Mouse (Mus musculus) right cerebral cortex, postnatal 10 days (tissue): Measurements from ENCODE around the gene Invs.

ENCODE experiments used
- DNase-seq, 2 experiments: peaks; one replicate each; pipeline ENCODE4 v3.0.0; 2021; ENCODE audit warnings: low spot score in 2 of 2

Gene Invs

GRCm38 (mm10) chr4:48279498-48280134 is at the start of gene Invs, which contains the start of gene Erp44:
Gene Invs, plus strand, starts transcription at chr4:48279760.
Gene Erp44, minus strand, starts transcription at chr4:48279558.
- peak; percentile 97 to 98 for DNase-seq

- DNase-seq, result no peak
Measured at GRCm38 (mm10) chr4:48236721-48237120, 42.8 kb upstream of the Invs start.

DNA sequence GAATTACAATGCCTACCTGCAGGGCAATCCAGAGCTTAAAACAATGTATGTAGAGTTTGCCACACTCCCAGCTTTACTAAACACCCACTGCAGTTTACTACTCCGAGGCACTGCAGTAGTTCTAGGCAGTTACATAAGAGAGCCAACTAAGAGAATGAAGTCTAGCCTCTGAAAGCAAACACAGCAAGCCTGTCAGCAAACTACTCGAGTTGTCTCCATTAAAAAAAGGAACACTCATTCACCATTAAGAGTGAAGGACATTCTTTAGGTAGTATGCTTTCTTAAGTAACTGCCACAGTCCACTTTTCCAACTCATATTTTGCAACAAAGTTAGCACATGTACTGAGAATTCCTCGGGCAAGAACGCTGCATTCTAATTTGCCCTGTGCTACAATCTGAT is 40.5 kb upstream of the Invs start:
- no peak for DNase-seq

DNA sequence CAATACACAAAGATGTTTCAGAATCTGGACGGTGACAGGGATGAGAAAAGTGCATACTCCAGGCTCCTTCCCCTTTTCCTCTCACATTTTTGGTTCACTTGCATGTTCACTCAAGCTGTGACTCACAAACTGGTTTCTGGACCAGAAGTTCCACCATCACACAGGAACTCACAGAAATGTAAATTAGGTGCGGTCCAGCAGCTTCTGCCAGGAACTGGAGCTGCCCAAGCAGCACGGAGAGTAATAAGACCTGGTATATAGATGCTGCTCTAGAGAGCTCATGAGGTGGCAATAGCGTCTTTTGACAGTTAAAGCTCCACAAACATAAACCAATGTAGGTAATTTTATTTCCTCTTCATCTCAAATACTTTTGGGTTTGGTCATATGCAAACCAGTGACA is 37.1 kb upstream of the Invs start:
- no peak for DNase-seq

- no peak for DNase-seq
Measured at GRCm38 (mm10) chr4:48243737-48244136, 35.8 kb upstream of the Invs start.

- DNase-seq, result no peak
Measured at GRCm38 (mm10) chr4:48244280-48244679, 35.3 kb upstream of the Invs start.

- no peak for DNase-seq
Measured at GRCm38 (mm10) chr4:48253266-48253665, 26.3 kb upstream of the Invs start.

GRCm38 (mm10) chr4:48258045-48258444 is 21.5 kb upstream of the Invs start:
- DNase-seq, result no peak

DNA sequence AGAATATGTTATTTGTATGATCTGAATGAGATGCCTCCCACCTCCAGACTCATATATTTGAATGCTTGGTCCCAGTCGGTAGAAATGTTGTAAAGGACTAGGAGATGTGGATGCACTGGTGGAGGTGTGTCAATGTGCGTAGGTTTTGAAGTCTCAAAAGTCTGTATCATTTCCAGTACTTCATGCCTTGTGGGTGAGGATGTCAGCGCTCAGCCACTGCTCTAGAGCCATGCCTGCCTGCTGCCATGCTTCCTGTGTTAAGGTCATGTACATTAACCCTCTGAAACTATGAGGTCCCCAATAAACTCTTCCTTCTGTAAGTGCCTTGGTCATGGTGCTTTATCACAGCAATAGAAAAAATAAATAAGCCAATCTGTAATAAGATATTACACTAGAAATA is 11.9 kb upstream of the Invs start:
- DNase-seq, result no peak

- no peak for DNase-seq
Measured at GRCm38 (mm10) chr4:48268127-48268526, 11.4 kb upstream of the Invs start.

DNA sequence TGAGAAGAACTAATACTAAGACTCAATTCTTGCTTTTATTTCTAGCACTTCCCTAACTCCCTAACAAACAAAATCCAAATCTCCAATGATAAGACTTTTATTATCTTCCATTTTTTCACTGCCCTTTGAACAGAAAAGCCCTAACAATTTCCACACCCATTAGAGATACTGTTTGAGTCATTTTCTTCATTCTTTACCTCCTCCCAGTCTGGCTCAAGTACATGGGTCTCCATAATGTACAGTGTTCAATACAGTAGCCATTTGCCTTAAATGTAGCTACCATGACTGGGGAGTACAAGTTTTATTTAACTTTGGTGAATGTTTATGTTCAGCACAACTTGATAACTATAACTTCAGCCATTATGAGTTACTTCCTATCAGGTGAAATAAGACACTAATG is 9.0 kb upstream of the Invs start:
- DNase-seq, result no peak

GRCm38 (mm10) chr4:48271838-48272237 is 7.7 kb upstream of the Invs start:
- DNase-seq, result no peak

DNA sequence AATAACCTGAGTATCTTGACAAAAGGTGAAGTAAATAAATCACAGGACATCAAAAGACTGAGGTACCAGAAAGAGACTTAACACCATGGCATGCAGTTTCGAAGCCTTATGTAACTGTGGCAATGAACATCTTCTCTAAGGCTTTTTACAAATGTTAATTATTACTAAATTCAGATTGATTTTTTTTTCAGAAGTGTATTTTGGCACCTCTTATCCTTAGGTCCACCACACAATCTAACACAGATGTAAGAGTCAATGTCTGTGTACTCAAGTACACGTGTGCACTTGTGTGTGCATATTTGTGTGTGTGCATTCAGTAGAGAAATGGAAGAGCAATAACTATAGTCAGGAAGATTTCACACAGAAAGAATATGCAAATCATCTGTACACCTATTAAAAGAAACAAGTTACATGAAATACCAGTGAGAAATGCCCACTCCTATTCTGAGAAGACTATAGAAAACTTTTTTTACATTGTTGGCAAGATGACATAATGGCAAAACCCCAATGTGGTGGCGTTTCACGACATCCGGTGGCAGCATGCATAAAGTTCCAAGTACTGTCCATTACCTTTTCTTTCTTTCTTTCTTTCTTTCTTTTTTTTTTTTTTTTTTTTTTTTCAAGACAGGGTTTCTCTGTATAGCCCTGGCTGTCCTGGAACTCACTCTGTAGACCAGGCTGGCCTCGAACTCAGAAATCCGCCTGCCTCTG is 6.3 kb upstream of the Invs start:
- no peak for DNase-seq

DNA sequence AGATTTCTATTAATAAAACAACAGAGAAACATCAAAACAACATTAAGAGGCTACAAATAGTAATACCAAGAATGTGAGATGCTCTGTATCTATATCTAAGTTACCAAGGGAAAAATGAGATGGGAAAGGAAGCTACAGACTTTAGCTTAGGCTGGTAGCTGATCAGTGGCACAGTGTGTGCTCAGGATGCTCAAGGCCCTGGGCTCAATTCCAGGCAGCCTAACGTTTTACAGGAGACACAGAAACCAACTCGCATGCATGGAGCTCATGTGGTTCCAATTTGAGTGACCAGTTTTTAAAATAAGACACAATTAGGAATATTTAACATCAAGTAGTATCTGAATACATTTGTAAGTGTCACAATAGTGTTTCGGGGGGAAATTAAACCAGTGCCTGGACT is 3.8 kb upstream of the Invs start:
- no peak for DNase-seq

- no peak for DNase-seq
Measured at GRCm38 (mm10) chr4:48277011-48277410, 2.5 kb upstream of the Invs start.

DNA sequence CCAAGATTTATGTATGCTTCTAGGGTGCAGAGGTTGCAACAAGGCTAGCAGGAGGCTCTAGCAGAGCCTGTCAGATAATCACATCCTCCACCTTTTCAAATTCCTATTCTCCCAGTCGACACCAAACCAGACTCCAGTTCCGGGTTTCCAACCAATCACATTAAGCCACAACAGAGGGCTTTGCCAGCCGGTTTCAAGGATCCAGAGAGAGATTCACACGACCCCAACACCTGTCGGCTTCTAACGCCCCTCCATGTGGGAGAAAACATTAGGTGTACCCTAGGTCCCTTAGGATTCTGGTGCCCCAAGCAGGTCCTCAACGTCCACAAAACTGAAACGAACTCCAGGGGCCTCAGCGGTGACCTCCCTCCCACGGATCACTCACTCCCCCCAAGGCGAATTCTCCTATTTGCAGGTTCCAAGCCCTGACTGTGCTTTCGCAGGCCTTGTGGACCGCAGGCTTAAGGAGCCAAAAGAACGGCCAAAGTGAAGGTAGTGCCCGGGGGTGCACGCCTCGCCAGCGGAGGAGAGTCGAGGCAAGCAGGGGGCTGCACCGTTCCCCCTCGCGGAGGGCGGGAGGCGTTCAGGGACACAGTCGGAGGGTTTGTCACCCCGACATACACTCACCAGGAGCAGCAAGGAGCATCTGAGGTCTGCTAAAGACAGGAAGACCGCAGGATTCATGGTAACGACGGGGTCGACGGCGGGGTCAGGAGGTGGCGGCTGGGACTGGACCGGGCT is 633 bp upstream of the Invs start:
- DNase-seq, result peak; percentile 47 to 66

GRCm38 (mm10) chr4:48281121-48281520 is 1.6 kb downstream of the Invs start:
- DNase-seq, result no peak

- peak; percentile 55 to 77 for DNase-seq
Measured at GRCm38 (mm10) chr4:48287086-48287757, 7.7 kb downstream of the Invs start.

DNA sequence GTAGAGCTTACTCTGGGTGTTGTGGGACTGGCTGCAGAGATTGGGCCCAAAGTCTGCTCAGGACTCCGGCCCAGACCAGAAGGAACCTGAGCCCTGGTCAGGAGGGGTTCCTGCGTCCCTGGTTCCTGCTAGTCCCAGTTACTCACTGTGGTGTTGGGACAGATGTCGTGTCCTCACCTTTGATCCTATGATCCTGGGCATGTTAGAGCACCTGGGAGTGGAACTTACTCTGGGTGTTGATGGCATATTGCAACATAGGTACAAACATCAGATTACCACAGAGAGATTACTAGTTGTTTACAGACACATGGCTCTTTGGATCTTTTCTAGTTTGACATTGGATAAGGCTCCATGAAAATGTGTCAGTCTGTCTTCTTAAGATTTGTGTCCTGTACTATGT is 35.3 kb downstream of the Invs start:
- no peak for DNase-seq

GRCm38 (mm10) chr4:48316036-48316435 is 36.5 kb downstream of the Invs start:
- DNase-seq, result no peak

GRCm38 (mm10) chr4:48321276-48321675 is 41.7 kb downstream of the Invs start:
- DNase-seq, result peak in 1 of 2 experiments; percentile 29

DNA sequence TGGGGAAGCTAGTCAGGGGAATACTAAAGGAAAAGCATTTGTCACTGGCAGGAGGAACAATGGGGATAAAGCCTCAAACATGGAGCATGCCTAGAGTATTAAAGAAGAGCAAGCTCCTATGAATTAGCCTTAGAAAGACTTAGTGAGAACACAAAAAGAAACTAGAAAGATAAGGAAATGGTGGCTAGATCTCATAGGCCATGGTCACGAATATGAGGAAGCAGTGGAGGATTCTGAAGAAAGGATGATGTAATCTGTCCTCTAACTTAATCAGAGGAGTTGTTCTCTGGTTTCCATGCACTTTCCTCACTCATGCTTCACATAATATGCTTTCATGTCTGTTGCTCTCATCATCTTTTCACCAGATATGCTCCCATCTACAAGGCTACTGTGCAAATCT is 42.5 kb downstream of the Invs start:
- DNase-seq, result no peak
